Mouse (Mus musculus) brain, embryonic 14.5 days (tissue): ENCODE measurements around the gene Gapvd1.

Experiments used
- CTCF ChIP-seq: fragments of 200-500 bp; IDR thresholded peaks from 2 replicates; pipeline ENCODE4 v1.5.1; 2012; ENCODE audit warnings: inconsistent platforms, mild to moderate bottlenecking, moderate library complexity, borderline replicate concordance; ENCODE audit not compliant: insufficient read depth, insufficient read length; ENCODE audit errors: extremely low read depth
- POLR2A ChIP-seq: fragments of 200-500 bp; IDR thresholded peaks from 2 replicates; pipeline ENCODE4 v1.6.1; 2012; ENCODE audit warnings: mild to moderate bottlenecking, inconsistent platforms, borderline replicate concordance; ENCODE audit not compliant: poor library complexity, insufficient read depth, insufficient read length, severe bottlenecking; ENCODE audit errors: extremely low read depth

DNA sequence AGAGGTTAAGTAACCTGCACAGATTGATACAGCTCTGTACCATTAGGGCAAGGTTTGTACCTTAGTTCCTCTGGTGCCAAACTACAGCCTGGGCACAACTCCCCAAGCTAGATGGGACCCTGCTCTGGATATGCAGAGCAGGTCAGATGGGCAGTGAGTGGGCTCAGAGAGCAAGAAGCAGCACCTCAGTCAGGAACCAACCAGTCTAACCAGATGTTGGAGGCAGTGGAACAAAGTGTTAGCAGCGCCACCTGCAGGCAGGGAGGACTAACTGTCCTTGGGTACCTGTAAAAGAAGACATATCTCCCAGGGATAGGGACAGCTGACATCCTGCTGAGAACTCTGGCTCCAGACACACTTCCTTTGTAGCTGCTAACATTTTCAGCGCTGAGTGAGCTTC, 112.7 kb downstream of the Gapvd1 start:
- TF ChIP-seq CTCF: peak; percentile 55; the same call in 1 of the 2 replicates
- no peak for TF ChIP-seq POLR2A
